Mouse (Mus musculus) lung, adult 2 months (tissue): ENCODE data around the gene BC048403.

Experiments
- CTCF ChIP-seq: fragments of 200-500 bp; IDR thresholded peaks from 2 replicates; pipeline ENCODE4 v1.5.1; 2011; ENCODE audit warnings: mild to moderate bottlenecking, low read length, control low read depth; ENCODE audit not compliant: insufficient read depth
- POLR2A ChIP-seq: fragments of 200-500 bp; IDR thresholded peaks from 2 replicates; pipeline ENCODE4 v1.6.1; 2011; ENCODE audit warnings: low read depth, mild to moderate bottlenecking, control low read depth, low read length, borderline replicate concordance; ENCODE audit errors: extremely low read depth

GRCm38 (mm10) chr10:121726505-121726904, 13.2 kb upstream of the BC048403 start:
- TF ChIP-seq POLR2A (no peak), CTCF (no peak)
